Mouse (Mus musculus) G1E-ER4 (cell line): ENCODE data around the gene Rnf126. TPM values are rescaled to one million over a fixed set of nuclear protein-coding genes. Genes with fewer than 3 reads are reported as not detected.

Source experiments
- GATA1 ChIP-seq: IDR thresholded peaks from one replicate; pipeline ENCODE4 v1.8.0; 2012; ENCODE audit warnings: low read length, inconsistent platforms
- polyA plus RNA-seq: library from polyadenylated mRNA; stranded (reverse); fragments of >175 nt; gene quantifications from 2 replicates; pipeline ENCODE4 v1.2.3, GENCODE M21; 2012

The Rnf126 gene
- 373 and 414 TPM in 2 replicates for polyA plus RNA-seq

- no peak for TF ChIP-seq GATA1
These were observed at the start of gene Rnf126 for GRCm38 (mm10) chr10:79766508-79767325. Gene Rnf126, minus strand, starts transcription at chr10:79766952.

DNA sequence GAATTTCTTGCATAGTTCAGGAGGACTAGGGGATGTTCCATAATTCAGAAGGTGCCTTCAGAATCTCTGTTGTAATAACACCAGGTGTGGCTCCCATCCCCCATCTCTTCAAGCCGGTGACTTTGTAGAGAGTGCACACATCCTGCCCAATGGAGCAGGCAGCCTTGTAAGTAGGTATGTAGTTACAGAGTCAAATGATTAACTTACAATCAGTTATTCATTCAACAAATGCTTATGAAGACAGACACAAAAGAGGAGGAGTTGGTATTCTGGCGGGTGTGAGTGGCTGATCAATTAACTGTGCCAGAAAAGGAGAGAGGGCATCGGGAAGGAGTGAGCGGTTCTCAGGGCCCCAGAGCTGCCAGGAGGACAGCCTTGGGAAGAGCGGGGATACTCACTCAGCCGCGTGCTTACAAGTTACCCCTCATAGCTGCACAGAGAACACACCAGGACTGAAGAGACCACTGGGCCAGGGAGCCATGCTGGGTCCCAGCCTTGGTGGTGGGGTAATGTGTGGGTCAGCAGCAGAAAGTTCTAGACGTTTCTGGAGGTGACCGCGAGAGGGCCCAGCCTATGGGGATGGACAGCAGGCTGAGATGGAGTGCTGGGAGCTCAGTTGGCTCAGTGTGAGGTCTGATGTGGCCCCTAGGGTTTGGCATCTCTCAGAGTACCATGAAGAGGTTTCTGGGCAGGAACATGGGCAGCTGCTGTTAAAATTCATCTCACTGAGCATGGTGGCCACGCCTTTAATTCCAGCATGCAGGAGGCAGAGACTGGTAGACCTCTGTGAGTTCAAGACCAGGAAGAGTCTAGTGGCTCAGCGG, 49.1 kb upstream of the Rnf126 start:
- no peak for TF ChIP-seq GATA1

DNA sequence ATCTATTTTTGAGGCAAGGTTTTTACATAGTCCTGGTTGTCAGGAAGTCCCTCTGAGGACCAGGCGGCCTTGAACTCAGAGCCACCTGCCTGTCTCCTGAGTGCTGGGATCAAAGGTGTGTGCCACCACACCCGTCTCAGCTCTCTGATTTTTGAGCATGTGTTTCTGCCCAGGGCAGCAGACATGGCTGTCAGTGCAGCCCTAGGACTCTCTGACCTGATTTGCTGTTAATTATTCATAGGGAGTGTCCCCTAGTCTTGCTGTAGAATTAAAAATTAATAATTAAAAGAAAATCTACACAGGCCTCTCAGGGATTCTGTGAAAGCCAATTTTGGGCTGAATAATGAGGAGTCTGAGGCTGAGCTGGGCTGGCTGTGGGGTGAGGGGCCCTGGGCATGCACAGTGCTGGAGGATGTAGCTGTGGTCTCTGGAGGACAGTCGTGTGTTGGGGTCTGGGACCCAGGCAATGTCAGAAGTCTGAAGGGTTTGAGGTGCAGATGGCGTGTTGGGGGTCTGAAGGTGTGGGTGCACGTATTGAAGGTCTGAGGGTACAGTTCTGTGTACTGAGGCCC, 47.6 kb upstream of the Rnf126 start:
- TF ChIP-seq GATA1, result no peak

- no peak for TF ChIP-seq GATA1
These were observed 45.2 kb upstream of the Rnf126 start for GRCm38 (mm10) chr10:79811736-79812637.

- TF ChIP-seq GATA1, result no peak
These were observed 42.0 kb upstream of the Rnf126 start for GRCm38 (mm10) chr10:79808728-79809127.

DNA sequence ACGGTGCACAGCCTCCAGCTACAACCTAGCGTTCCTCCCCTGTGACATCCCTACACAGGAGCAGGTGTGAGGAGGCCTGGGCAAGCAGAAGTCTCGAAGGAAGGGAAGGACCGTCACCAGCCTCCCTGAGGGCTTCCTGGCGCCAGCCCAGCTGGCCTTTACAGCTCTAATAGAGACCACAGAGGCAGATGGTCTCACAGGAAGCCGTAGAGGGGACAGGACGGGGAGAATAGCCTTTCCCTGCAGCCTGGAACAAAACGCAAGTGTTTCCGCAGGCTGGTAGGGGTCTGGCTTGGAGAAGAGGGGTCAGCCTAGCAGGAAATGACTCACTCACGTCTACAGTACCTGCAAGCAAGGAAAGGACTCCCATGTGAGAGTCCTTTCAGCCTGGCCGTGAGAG, 41.1 kb upstream of the Rnf126 start:
- TF ChIP-seq GATA1, result no peak

- no peak for TF ChIP-seq GATA1
These were observed 40.2 kb upstream of the Rnf126 start for GRCm38 (mm10) chr10:79806972-79807371.

GRCm38 (mm10) chr10:79806331-79806730, 39.6 kb upstream of the Rnf126 start:
- no peak for TF ChIP-seq GATA1

DNA sequence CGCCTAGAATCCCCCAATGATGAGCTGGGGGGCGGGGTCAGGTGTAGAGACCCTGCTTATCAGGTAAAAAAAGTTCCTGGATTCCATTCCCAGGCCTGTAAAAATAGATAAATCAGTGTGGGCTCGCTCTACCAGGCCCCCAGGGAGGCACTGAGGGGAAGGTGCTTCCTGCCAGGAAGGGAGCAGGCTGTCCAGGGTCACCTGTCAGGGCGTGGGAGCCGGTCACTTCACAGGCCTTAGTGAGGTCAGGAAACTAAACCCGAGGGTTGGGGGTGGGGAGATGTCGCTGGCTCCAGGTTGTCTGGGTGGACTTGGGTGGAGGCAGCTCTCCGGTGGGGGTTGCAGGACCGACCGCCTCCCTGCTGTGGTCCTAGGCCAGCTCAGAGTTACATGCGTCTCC, 38.9 kb upstream of the Rnf126 start:
- TF ChIP-seq GATA1, result no peak

DNA sequence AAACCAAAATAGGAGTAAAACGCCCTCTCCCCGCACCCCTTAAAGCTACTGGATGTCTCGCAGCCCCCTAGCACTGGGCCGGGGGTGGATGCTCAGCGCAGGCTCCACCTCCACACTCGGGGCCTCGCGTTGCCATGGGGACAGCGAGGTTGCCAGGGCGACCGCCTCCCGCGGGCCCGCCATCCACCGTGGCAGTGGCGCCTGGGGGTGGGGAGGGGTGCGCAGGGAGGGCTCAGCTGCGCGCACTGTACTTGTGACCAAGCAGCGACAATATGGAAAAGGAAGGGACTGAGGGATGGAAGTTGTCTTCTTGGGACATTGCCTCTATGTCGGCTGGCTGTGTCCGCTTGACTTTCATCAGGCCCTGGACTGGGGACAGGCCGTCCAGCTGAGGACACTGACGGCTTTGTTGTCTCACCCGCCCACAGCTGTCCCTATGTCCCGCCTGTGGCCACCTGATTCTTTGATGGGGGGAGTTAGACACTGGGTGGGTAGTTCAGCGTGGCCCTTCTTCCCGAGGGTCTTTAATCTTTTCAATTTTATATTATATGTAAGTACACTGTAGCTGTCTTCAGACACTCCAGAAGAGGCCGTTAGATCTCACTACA, 37.1 kb upstream of the Rnf126 start:
- no peak for TF ChIP-seq GATA1

GRCm38 (mm10) chr10:79802331-79802971, 35.7 kb upstream of the Rnf126 start:
- no peak for TF ChIP-seq GATA1

DNA sequence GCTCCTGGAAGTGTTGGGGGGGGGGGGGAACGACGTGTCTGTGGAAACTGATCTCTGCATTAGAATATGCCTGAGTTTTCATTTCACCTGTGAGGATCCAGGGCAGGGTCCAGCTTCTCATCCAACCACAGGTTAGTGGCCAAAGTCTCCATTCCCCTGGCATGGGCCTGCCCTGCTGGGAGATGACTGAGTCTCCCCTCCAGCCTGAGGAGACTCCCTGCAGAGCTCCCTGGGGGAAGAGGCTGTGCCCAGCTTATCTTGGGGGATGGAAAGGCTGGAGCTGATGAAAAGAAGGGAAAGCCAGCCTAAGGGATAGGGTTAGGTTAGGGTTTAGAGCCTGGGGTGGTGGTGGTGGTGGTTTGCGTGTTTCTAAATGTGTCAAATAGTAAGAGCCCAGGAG, 35.1 kb upstream of the Rnf126 start:
- no peak for TF ChIP-seq GATA1

- no peak for TF ChIP-seq GATA1
These were observed 33.8 kb upstream of the Rnf126 start for GRCm38 (mm10) chr10:79800508-79800907.

DNA sequence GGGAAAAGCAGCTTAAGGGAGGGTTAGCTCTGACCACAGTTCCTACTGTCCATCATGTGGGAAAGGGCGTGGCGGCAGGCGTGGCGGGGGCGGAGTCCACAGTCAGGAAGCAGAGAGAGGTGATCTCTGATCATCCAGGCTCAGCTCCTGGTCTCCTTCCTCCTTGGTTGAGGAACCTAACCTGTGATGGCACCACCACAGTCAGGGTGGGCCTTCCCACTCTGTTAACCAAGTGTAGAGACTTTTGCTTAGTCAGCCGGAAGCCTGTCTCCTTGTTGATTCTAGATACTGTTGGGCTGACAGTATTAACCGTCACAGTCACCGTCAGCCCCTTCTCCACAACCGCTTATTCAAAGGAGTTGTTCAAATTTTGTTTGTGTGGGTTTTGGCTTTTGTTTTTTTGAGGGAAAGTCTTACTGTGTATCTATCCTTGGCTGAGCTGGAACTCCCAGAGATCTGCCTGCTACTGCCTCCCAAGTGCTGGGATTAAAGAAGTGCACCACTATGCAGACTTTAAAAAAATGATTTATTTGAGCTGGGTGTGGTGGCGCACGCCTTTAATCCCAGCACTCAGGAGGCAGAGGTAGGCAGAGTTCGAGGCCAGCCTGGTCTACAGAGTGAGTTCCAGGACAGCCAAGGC, 31.7 kb upstream of the Rnf126 start:
- no peak for TF ChIP-seq GATA1
